Mouse (Mus musculus) adrenal gland, postnatal 10 days (tissue): ENCODE data around the gene Fosl2. TPM values are rescaled to one million over a fixed set of nuclear protein-coding genes. Genes with fewer than 3 reads are reported as not detected.
"Not testable (repeated sequence)": the region's sequence is repeated elsewhere in the genome, so short reads cannot be mapped to it uniquely, and the experiment has no call there.

ENCODE experiments used
- DNase-seq: peaks from one replicate; pipeline ENCODE4 v3.0.0; 2021; ENCODE audit warnings: mixed read lengths
- total RNA-seq, 2 experiments: library from RNA; stranded (reverse); gene quantifications; 2 replicates each; pipeline ENCODE4 v1.2.3; 2021

Fosl2 gene
- total RNA-seq, 2 experiments from 2014 or later = 167 to 194 TPM

GRCm38 (mm10) chr5:32177737-32178136 is 42.1 kb downstream of the Fosl2 start:
- no peak for DNase-seq

GRCm38 (mm10) chr5:32178720-32179119 is 43.1 kb downstream of the Fosl2 start:
- DNase-seq = not testable (repeated sequence)

DNA sequence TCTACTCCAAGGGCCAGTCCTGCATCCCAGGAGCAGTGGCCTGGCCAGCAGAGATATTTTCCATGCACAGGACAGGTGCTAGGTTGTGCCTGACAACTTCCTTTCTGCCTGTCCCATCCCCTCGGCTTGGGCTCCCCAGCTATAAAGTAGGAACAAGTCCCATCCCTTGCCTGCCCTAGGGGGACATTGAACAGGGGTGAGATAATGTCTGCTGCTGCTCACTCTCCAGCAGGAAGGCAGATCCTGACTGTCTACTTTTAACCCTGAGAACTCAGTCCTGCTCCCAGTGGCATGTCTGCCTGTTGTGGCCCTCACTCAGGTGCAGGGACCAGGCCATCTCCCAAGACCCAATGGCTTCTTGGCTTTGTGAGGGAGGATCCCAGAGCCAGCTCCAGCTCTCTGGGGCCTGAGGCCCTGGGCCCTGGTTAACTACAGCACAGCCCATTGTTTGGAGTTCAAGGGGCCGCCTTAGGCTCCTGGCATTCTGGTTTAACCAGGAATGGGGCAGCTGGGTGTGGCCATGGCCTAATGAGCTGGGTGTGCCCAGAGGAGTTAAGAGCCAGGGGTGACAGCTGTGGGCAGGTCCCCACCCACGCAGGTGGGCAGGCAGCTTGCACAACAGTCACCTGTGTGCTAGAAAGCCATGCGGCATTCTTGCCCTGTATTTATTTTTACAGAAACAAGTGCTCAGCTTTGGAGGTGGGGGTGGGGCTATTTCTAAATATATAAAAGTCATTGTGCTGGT is 47.5 kb downstream of the Fosl2 start:
- no peak for DNase-seq

DNA sequence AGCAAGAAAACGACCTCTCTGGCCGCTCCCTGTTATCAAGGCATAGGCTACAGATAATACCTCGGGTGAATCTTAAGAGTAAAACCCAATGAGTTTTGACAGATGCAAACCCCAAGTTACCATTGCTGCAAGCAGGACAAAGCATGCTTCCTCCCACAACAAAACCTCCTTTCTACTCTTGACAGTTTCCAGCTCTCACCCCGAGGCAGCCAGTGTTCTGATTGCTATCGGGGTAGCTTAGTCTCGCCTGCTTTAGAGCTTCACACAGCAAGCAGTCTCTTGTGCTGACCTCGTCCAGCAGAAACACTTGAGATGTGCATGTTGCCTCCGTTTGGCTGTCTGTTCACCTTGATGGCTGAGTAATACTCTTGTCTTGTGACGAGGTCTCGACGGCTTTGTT is 52.1 kb downstream of the Fosl2 start:
- peak; percentile 33 for DNase-seq

DNA sequence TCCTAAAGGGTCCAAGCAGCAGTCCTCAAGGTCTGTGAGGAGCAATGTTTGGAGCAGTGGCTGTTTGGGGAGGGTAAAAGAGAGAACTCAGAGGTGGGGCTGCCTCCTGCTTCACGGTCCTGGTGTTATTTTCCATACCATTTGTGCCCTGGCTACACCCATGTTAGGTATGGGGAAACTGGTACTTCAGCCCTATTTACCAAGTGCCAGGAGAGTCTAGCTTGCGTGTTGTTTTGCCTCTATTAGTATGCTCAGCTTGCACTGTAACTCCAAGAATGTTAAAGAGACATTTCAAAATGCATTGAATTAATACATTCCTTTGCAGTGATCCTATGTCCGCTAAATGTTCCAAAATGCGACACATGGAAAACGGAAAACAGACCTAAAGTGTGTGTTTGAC is 55.7 kb downstream of the Fosl2 start:
- DNase-seq = no peak

DNA sequence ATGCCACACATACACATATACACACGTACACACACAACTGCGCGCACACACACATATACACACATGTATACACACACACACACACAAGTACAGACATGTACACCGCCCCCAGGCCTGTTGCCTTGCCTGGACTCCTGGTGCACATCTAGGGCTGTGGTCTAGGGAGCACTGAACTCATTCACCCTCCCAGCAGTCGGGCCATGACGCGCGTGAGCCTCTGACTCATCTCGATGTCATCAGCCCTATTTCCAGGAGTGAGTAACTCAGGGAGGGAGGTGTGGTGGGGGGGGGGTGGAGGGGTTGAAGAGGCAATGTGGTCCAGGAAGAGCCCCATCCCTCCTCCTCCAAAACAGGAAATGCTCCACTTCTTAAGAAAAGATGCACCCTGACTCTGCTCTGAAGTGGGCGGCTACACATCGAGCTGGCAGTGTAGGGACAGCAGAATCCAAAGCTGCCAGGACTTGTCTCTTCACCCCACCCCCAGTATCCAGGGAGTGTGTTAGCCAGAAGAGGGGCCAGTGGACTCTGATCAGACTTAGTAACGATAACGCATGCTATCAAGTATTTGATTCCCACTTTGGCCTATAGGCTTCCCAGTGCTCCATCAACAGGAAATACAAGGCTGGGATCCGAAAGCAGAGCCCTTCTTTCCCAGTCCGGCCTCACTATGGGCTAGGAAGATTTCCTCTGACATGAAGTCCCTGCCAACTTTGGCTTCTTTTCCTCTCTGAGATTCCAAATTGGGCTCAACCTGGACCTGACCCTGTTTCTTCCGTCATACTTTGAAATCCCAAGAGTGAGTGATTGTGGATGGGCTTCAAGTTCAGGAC is 56.6 kb downstream of the Fosl2 start:
- peak; percentile 71 for DNase-seq

DNA sequence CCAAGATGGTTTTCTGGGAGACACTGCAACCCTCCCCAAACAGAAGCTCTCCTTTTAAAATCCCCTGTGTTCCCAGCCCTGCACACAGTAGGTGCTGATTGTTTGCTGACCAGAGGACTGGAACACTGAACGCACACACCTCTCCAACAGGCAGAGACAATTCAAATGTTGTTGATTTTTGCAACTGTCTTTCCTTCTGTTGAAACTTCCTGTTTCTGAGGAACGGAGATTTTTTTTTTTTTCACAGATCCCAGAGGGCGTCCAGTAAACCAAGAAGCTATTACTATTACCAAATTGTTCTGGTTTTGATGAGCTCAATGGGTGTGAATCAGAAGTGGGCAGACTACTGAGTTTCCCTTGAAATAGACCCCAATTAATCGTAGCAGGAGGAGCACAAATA is 58.6 kb downstream of the Fosl2 start:
- DNase-seq = no peak

DNA sequence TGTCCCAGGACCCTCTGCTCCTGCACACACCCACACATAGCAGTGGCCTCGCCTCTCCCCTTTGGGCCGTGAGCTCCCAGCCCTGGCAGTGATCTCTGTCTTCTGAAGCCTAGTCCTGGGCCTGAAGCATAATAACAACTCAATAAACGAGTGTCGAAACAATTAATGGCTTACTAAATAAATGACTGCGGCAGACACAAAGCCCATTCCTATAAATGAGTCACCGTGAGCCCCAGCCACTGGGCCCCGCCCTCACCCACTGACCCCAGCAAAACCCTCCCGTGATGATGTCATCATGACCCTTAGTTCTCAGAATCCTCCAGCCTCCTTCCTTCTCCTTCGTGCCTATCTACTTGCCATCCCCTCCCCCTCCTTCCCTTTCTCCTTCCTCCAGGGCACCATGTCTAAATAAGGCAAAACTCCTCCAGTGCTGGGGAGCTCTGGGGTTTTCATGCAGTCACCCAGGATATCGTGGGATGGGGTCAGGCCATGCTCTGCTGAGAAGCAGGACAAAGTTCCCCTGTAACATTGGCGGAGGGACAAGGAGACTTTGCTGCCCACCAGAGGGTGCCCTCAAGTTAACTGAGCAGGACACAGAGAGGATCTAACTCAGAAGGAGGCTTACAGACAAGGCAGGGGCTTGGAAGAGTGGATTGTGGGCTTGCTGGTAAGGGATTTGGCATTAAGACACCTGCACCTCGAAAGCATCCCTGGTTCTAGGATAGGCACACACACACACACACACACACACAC is 60.4 kb downstream of the Fosl2 start:
- no peak for DNase-seq

GRCm38 (mm10) chr5:32197698-32198097 is 62.1 kb downstream of the Fosl2 start:
- DNase-seq = peak; percentile 97

DNA sequence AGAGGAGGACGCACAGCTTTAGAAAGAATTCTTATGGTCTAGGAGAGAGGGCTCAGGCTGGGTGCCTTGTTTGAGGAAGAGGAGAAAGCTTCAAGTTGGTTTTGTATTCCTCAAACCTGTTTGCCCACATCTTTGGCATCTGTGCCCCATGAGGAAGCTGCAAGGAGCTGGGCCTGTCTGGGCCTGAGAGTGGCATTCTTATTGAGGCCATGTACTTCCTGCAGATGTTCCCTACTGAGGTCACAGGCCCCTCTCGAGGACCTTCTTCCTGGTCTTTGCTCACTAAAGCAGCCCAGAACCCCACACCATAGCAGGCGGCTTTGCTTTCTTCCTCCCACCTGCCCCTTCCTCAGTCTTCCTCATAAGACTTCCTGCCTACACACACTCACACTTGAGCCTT is 63.5 kb downstream of the Fosl2 start:
- DNase-seq = no peak

DNA sequence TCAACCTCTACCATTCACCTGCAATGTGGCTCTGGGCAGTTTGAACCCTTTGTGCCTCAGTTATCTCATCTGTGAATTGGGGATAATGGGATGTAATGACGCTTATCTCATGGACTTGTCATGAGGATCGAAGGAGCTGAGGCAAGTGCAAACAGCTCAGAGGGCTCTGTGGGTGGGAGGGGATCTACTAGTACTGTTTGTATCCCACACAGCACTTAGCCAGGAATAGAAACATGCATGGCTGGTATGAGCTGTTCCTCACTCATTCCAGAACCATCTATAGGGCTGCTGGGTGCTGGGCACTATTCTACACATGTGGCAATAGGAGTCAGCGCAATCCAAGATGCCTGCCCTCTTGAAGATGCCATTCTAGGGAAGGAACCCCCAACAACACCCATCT is 64.0 kb downstream of the Fosl2 start:
- no peak for DNase-seq

DNA sequence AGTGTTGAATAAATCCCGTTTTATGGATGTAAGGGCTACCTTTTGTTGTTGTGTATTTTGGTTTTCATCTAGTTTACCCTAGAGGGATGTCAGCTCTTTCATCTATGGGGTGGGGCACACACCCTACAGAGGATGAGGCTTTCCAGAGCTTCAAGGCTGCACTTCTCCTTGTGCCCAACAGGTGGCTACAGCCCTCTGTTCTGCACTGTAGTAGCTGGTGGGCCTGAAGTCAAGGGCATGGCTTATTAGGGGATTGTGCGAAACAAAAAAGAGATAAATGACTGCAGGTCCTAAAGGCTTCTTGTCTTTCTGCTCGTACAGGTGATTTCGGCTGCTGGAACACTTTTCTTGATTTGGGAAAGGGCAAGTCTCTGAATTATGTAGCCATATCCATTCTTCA is 69.1 kb downstream of the Fosl2 start:
- DNase-seq = no peak

DNA sequence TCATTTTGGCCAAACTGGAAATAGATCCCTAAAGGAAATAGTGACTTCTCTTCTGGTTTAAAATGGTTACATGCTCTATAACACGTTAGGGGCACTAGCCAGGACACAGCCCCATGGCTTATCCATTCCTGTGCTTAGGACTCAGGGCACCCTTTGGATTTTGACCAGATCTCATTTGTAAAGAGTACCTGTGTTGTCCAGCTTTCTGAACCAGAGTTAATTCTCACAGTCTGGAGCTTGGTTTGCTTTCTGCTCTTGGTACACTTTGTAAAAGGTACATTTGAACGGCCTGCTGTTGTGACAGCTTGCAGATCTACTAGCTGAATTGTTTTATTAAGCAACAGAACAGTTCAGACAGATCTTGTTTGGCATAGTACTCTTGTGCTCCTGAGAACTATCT is 71.1 kb downstream of the Fosl2 start:
- DNase-seq = no peak

Other genes starting within 250 kb of the Fosl2 start
- gene Plb1, start 96.9 kb downstream of the Fosl2 start, total RNA-seq = under 1 TPM; 0.15 TPM